Mouse (Mus musculus) kidney, adult 8-10 months (tissue): ENCODE data around the gene Ctag2.

ENCODE experiments used
- DNase-seq, 2 experiments: peaks; one replicate each; pipeline ENCODE4 v3.0.0; 2022

The Ctag2 gene

DNA sequence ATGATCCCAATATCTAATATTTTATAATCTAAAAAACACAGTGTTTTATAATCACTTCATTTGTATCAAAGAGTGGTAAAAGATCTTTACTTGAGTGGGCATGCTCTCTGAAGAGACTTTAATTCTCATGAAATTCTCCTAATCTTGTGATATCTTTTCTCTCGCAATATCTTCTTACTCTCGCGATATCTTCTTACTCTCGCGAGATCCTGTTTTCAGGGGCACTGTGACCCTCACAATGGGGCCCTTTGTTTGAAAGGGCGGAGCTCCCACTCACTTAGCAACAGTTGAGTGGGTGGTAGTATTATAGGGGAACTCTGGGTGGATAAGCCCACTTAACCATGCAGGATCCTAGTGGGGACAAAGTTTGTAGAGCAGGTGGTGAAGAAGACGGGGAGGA, at the start of gene Ctag2:
Gene Ctag2 (plus strand): TSS at position 301 of the 400 bp plus-strand sequence.
- no peak for DNase-seq
